Mouse (Mus musculus) frontal cortex, postnatal 10 days (tissue): ENCODE data around the gene Phf24.

Experiments used
- DNase-seq, 2 experiments: peaks; one replicate each; pipeline ENCODE4 v3.0.0; 2022; ENCODE audit warnings: low spot score in 2 of 2, mixed read lengths in 1 of 2

Phf24 gene

DNA sequence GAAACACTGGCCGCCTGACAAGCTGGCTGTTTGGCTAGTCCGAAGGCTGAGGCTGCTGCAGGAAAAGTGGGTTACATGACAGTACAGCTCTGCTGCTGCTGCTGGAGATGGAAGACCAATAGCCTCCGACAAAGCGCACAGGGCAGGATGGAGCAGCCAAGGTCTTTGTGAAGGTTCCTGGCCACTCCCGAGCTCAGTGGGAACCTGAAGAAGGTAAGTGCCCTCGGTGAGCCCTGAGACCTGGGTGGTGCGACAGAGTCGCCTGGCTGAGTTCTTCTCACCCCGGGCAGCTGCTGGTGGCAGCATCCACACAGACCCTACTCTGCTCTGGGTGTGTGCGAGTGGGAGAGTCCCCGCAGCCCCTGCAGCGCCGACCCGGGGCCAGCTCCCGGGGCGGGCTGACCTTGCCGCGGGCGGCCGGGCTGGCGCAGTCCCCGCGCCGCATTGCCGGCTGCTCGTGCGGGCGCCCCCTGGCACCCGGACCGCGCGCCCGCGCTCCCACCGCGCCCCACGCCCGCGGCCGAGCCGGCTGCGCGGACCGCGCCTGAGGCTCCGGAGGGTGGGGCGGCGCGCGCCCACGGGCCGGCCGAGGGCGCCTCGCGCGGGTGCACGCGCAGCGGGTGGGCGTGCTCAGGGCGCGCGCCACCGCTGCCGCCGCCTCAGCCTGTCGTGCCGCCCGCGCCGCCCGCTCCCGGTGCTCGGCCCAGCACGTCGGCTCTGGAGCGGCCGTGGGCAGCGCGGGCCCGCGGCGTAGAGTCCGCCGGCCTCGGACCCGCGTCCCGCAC lies at the start of gene Phf24:
TSS of gene Phf24 (plus strand) at position 44 of the 785 bp plus-strand sequence.
- peak in 1 of 2 experiments; percentile 51 for DNase-seq

DNA sequence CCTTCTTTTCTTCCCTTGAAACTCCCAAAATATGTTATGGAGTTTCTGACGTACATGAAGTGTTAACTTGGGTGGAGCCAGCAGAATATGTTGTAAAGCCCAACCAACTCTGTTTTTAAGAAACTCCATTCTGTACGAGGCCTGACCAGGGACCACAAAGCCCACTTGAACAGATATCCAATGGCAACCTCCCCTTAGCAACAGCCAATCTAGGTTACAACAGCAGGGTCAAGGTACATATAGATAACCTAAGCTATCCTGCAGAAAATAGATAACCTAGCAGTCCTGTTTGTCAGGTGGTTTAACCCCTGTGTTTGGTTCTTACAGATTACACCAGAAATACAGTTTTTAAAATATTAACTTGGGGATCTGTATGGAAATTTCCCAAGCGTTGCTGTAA lies 49.1 kb upstream of the Phf24 start:
- no peak for DNase-seq

DNA sequence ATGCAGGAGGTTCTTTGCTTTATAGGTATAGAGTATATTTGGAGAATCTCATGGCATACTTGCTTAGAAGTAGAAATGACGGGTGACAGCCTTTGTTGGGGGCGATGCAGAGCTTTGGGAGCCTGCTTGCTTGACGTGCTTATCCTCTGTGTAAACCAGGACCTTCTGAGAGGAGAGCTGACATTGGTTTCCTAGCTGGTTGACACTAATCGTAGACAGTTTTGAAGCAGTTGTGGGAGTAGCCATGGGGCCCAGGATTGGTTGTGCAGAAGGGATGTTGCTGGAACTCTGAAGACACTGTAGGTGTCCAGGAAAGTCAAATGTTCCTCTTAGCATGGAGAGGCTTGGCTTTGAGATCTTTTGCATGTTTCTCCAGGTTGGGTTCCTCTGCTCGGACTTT lies 48.3 kb upstream of the Phf24 start:
- no peak for DNase-seq

DNA sequence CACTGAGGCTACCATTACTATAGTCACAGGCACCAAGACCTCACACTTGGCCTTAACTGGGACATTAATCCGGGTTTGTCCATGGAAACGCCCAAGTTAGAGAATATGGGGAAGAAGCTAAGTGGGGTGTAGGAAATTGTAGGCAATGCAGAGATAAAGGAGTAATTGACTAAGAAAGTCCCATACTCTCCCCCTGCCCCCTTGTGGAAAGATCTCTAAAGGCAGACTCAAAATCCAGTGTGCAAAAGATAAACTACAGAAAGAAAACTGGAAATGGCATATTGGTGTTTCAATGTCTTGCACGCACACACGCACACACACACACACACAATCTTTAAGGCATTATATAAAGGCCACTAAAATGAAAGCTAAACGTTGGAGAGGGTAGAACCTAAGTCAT lies 45.7 kb upstream of the Phf24 start:
- DNase-seq, result no peak

DNA sequence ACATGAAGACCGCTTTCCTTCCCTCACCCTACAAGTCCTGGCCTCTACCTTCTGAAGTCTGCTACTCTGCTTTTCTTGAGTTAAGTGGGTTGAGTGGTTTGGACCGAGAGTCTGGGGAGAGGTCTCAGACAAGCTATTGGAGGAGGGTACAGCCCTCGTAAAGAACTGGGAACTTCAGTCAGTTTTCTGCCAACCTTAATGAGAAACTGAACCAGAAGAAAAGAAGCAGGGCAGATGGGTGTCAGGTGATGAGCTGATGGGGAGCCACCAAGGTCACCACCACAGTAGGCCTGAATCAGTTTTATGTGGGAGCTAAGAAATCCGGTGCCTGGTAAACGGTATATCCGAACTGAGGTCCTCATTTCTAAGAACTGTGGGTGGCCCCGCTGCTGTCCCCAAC lies 44.3 kb upstream of the Phf24 start:
- DNase-seq, result no peak

DNA sequence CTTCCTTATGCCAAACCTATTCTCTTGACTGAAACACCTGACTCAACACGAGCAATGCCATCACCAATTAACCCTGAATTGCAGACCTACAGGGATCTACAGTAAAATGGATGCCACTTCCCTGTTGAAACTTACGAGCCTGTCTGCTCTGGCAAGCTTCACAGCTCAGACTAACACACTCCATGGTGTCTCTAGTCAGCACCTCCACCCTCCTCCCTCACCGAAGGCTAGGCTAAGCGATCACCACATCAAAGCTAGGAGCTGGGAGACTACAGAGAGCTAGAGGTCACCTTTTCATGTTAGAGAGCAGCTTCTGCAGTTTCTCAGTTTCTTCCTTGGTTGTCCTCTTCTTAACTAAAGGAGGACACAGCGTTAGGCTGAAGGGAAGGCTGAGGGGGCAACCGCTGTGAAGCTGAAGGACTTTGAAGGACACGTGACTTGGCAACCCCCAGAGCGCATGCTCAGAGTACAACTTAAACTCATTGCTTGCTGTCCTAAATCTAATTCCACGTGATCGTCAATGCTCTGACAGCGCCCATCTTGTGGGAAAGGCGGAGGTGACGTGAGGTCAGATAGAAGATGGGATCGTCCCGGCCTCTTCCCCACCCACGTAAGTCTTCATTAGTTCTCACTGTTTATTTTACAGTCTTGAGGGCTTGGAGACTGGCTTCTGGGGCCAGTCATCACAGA lies 43.6 kb upstream of the Phf24 start:
- no peak for DNase-seq

DNA sequence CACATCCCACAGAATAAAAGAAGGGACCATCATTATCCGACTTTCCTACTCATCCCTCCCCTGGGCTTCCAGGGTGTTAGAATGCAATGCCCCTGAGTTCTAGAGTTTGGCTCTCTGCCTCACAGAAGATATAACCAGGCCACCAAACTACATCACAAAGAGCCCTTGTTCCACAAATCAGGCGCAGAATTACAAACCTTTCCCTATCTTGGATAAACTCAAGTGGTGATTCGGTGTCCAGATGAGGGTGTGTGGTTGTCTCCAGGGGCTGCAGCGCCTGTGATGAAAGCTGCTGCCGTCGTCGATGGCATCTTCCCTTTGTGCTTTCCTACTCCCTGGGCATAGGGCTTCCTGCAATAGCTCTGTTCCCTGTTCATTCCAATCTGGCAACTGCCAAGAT lies 42.3 kb upstream of the Phf24 start, which contains the start of gene Fam205c:
TSS of gene Fam205c (minus strand) at position 101 of the 400 bp plus-strand sequence.
- DNase-seq, result no peak

DNA sequence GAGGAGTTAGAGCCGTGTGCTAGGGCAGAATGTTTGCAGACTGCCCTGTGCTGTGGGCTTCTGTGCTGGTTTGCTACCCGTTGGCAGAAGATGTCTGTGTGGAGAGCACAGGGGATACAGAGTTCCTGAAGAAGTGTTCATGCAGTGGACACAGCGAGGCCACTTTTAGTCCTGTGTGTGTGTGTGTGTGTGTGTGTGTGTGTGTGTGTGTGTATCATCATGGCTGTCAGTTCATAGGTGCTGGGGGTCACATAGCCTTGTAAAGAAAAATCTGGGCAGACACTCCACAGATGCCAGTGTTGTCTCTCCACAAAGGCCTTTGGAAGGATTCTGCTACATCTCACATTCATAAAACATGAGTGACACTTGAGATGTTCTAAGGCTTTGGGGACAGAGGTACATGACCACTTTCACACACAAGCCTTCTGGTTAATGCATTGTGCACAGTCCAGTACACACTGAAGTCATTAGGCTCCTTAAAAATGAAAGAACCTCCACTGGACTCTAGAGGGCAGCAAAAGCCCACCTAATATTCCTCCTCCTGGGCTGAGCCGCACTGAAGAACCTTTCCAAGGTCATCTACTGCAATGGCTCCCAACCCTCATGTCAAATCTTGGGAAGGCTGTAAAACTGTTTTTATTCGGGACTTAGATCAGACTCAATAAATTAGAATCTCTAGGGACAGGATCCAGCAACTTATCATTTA lies 39.7 kb upstream of the Phf24 start:
- DNase-seq, result peak in 1 of 2 experiments; percentile 37

DNA sequence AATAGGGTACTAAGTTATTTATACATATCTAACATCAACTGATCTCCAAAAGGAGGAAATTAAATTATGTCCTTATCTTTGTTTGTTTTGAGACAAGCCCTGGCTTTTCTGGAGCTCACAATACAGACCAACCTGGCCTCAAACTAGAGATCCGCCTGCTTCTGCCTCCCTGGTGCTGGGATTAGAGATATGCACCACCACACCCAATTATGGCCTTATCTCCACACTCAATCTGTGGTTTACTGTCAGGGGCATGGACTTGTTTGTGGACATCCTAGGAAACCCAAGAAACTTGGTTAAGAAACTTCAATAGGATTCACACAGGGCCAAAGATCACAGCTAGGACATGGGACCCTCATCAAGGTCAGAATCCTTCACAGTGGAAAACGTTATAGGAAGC lies 38.8 kb upstream of the Phf24 start:
- DNase-seq, result no peak

DNA sequence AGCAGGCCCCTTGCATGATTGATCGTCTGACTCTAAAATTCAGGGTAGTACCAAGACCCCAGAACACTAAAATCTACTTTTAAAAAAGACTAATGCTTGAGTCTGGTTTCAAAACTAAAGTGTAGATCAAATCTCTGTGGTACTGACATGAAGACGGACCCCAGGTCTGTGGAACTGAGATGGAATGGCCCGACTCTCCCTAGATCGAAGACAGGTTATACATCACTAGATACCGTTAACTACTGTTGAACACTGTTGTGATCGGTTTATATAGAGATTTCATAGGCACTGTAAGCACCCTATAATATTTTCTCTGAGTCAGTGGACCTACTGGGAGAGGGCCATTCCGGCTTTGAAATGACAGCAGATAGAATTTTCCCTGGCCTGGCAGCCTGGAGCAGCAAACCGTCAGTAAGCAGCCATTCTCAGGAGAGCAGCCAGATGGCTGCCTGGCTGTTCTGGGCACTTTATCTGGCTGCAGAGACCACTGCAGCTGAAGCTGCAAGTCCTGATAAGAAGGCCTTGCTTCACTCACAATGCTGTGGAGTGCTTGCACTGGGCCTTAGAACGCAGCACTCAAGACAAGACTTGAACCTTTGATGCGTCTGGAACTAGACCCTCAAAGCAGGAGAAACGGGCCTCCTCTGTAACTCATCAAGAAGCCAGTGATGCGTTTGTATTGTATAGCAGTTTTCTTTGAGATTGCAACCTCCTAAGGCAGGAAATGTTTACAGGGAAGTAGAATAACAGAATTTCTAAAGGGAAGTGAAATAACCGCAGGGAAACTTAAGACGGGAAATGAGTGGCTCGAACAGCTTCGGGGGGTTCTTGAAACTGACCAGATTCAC lies 36.4 kb upstream of the Phf24 start:
- no peak for DNase-seq

DNA sequence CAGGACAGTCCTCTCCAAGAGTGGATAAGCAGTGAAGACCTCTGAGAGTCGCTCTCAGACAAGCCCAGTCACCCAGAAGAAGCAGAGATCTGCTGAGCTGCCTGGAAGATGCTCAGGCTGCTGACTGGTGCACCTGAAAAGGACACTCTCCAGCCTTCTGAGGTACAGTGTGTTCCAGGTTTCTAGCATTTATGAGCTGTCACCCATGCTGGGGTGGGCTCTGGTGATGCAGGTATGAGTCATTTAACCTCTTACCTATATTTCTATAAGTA lies 35.8 kb upstream of the Phf24 start:
- no peak for DNase-seq

DNA sequence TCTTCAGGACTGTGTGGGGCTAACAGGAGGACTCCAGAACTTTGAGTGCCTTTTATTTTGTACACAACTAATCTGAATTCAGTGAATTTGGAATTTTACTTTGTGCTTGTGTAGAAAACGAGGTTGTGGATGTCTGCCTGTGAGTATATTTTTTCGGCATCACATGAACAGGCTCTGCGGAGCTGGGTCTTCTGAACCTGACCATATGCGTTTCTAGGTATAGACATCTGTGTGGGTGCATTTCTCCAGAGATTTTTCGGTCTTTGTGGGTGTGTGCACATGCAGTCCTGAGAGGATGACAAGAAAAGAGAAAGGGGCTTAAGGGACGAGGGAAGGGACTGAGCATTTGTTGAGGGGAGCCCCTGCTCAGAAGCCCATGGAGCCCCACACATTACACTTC lies 29.5 kb upstream of the Phf24 start:
- peak in 1 of 2 experiments; percentile 32 for DNase-seq

DNA sequence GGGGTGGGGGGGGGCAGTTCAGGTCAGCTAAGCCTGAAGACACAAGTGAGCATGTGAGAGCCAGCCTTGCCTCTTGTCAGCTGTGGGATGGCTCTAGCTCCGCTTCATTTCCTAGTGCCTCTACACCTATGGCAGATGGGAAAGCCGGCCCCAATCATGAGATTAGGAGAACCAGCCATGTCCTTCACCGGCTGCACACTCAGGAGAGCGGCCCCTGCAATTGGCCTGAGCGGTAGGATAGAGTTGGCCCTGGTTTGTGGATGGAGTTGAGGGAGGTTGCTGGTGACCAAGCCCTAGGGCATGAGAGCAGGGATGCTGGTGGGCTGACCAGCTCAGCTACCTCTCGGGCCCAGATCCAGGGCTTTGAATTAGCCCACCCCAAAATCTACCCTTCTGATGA lies 27.7 kb upstream of the Phf24 start:
- DNase-seq, result no peak

DNA sequence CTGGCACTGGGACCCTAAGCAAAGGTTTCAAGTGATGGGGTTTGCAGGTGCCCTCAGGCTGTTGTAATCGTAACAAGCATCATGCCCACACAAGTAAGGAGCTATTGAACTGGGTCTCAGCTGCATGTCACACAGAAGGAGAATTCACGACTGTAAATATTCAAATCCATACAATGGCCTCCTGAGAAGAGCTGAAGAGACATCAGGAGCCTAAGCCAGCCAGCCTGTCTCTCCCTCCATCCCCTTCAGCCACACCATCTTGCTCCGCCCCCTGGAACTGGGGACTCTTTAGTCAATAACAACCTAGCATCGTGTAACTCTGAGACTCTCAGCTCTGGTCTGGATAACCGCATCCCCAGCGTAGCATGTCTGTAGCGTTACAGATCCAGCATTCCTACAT lies 25.3 kb upstream of the Phf24 start:
- no peak for DNase-seq

DNA sequence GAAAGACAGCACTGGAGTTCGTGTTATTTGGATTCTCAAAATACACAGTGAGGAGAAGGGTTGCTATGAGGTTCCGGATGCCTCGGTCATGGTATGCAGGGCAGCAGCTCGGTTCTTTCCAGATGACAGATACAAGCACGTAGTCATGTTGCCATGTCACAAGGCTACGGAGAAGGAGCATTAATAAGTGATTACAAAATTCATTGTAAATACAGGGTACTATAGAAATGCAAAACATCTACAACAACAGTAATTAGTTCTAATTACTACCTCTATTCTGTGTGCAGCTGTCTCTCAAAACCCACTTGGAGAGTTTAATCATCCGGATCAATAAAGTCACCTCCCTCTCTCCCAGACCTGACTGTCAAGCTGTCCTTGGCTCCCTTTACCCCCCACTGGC lies 21.3 kb upstream of the Phf24 start:
- DNase-seq, result no peak

DNA sequence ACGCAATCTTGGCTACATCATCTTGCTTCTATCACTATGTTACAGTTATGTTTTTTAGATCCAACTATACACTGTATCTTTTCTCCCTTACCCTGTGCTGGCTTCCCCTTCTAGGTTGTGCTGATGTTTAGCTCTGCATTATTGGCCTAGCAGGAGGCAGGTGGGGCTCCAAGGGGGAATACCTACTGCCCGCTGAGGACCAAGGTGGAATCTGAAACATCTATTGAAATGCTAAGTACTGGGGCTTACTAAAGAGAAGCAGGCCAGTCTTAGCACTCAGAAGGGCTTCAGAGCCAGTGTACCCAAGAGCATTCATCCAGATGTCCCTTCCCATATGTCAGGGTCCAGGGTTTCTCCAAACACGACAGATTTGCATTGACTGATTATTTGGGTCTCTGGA lies 17.5 kb upstream of the Phf24 start:
- DNase-seq, result no peak

DNA sequence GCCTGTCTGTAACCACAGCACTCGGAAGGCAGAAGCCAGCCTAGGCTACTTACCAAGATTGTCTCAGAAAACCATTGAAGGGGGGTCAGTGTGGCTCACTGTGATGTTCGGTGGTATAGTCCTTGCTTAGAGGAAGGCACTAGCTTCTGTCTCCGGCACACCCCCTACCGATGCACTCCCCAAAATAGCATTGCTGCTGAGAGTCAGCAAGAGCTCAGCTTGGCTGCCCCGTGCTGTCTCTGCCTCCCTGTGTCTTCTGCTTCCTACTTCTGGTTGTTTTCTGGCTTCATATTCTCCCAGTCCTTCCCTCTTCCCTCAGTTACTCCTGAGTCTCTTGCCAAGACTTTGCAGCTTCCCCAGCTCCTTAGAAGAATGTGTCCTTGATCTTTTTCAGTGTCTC lies 15.6 kb upstream of the Phf24 start:
- peak in 1 of 2 experiments; percentile 41 for DNase-seq

DNA sequence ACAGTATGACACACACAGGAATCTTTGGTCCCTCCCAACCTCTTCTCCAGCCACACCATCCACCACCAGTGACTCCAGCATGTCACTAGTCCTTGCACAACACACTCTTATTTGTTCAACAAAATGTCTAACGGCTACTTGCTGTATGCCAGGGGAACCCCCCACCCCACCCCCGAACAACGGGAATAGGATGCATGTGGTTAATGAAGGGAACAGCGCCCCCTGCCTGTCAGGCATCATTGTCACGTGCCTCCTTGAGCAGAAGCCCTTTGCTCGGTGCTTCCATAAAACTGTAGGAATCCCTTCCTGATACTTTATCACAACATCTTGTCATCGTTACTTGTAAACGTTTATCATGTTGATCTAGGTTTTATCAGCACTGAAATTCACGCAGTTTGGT lies 14.3 kb upstream of the Phf24 start:
- DNase-seq, result no peak

DNA sequence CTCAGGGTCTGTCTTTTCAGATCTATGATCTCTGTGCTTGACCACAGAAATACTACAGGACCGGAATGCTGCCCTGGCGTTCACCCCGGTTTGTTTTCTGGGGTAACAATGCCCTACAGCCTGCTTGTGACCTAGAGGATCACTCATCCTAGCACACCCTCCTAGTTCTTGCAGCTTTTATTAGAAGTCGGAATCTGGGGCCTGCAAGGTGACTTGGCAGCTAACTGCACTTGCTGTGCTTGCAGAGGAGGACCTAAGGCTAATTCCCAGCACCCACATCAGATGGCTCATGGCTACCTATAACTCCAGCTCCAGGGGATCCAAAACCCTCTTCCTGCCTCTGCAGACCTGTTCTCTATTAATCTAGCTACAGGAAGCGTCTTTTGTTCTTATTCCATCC lies 13.7 kb upstream of the Phf24 start:
- DNase-seq, result no peak

DNA sequence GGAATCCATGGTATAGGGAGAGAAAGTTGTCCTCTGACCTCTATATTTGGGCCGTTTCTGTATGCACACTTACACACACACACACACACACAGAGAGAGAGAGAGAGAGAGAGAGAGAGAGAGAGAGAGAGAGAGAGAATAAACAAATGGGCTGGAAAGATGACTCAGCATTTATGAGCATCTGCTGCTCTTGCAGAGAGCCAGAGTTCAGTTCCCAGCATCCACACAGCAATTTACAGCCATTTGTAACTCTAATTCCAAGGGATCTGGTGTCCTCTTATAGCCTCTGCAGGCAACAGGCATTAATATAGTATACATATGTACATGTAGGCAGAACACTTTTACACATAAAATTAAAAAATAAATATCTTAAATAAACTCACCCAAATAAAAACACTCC lies 12.5 kb upstream of the Phf24 start:
- DNase-seq, result no peak

DNA sequence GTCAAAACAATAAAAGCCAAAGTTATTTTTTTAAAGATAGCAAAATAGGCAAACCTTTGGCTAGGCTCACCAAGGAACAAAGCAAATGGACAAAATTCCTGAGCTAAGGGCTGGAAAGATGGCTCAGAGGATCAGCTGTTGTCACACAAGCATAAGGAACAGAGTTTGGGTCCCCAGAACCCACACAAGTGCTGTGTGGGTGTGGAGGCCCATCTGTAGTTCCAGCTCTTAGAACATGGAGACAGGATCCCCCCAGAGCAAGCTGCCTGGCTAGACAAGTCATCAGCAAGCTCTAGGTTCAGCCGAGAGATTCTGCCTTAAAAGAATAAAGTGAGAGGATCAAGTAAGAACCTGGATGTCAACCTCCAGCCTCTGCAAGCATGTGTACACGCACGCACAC lies 11.9 kb upstream of the Phf24 start:
- no peak for DNase-seq

DNA sequence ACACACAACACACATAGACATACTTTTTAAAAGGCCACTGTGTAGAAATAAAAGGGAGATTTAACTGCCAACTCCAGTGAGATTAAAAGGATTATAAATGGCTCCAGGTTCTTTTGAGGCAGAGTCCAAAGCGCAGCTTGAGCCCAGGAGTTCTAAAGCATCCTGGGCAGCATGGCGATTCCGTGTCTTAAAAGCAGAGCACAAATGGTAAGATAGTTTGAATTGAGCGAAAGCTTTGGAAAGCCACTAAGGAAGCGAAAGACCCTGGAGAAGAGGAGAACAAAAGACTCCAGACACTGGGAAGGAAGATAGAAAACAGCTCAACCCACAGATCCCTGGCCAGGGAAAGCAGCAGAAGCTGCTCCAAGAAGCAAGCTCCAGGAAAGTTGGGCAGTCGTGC lies 11.5 kb upstream of the Phf24 start:
- DNase-seq, result no peak
